Mouse (Mus musculus) megakaryocyte, embryonic 14.5 days (primary cell): ENCODE data around the gene Slc3a2.

Experiments
- FLI1 ChIP-seq: IDR thresholded peaks from 2 replicates; pipeline ENCODE4 v1.6.1; 2012; ENCODE audit warnings: low read length, inconsistent platforms, mixed read lengths
- GATA1 ChIP-seq: IDR thresholded peaks from 3 replicates; pipeline ENCODE4 v1.6.1; 2012; ENCODE audit warnings: mixed read lengths, low read length, inconsistent platforms, borderline replicate concordance

- no peak for TF ChIP-seq GATA1
- TF ChIP-seq FLI1: no peak
Measured at GRCm38 (mm10) chr19:8673336-8674063, 49.7 kb downstream of the Slc3a2 start.
